Mouse (Mus musculus) CH12F3 (cell line): ENCODE measurements at regions not wholly inside any gene's neighbourhood (a gene's known extent, or its start where the extent isn't known, plus 50 kb on each side); places are given as distances from the start of the nearest gene placed in this dataset.

Source experiments
- in situ Hi-C: fragments of 300-500 bp; cut with MboI; formaldehyde crosslinking; loops from 2 replicates; pipeline ENCODE4 v1.14.3; 2020; ENCODE audit warnings: low sequenced_read_pairs

GRCm38 (mm10) chr14:99366281-99366987 is 67.9 kb downstream of the Klf5 start:
- in situ Hi-C loops: no loop called here

- in situ Hi-C loops: no loop called here
These were observed 68.6 kb downstream of the Klf5 start for GRCm38 (mm10) chr14:99366996-99367555.

GRCm38 (mm10) chr14:99369366-99369765 is 70.9 kb downstream of the Klf5 start:
- in situ Hi-C loops: no loop called here

GRCm38 (mm10) chr14:99373682-99374081 is 75.2 kb downstream of the Klf5 start:
- in situ Hi-C loops: no loop called here

GRCm38 (mm10) chr14:99375040-99375610 is 76.6 kb downstream of the Klf5 start:
- in situ Hi-C loops: no loop called here

GRCm38 (mm10) chr14:99376652-99377502 is 78.4 kb downstream of the Klf5 start:
- in situ Hi-C loops: no loop called here

- in situ Hi-C loops: no loop called here
These were observed 82.9 kb downstream of the Klf5 start for GRCm38 (mm10) chr14:99381262-99382017.

- in situ Hi-C loops: no loop called here
These were observed 83.6 kb downstream of the Klf5 start for GRCm38 (mm10) chr14:99382051-99382450.

GRCm38 (mm10) chr14:99383170-99383569 is 84.7 kb downstream of the Klf5 start:
- in situ Hi-C loops: no loop called here

- in situ Hi-C loops: no loop called here
These were observed 89.1 kb downstream of the Klf5 start for GRCm38 (mm10) chr14:99387581-99387980.

- in situ Hi-C loops: no loop called here
These were observed 90.8 kb downstream of the Klf5 start for GRCm38 (mm10) chr14:99389306-99389705.

GRCm38 (mm10) chr14:99391700-99392099 is 93.2 kb downstream of the Klf5 start:
- in situ Hi-C loops: no loop called here

GRCm38 (mm10) chr14:99392813-99393212 is 94.3 kb downstream of the Klf5 start:
- in situ Hi-C loops: no loop called here

GRCm38 (mm10) chr14:99393611-99394010 is 95.1 kb downstream of the Klf5 start:
- in situ Hi-C loops: no loop called here

- in situ Hi-C loops: no loop called here
These were observed 104.8 kb downstream of the Klf5 start for GRCm38 (mm10) chr14:99403155-99403726.

- in situ Hi-C loops: no loop called here
These were observed 106.7 kb downstream of the Klf5 start for GRCm38 (mm10) chr14:99405228-99405627.

GRCm38 (mm10) chr14:99411835-99412234 is 113.3 kb downstream of the Klf5 start:
- in situ Hi-C loops: no loop called here

- in situ Hi-C loops: no loop called here
These were observed 117.7 kb downstream of the Klf5 start for GRCm38 (mm10) chr14:99416169-99416568.

- in situ Hi-C loops: no loop called here
These were observed 120.5 kb downstream of the Klf5 start for GRCm38 (mm10) chr14:99418970-99419369.

- in situ Hi-C loops: no loop called here
These were observed 124.8 kb downstream of the Klf5 start for GRCm38 (mm10) chr14:99423334-99423733.
